Mouse (Mus musculus) liver, embryonic 15.5 days (tissue): ENCODE results near the gene Coa3. TPM values are rescaled to one million over a fixed set of nuclear protein-coding genes. Genes with fewer than 3 reads are reported as not detected.
A peak's percentile ranks its signal among the peaks of the same experiment; 100 is the strongest.

Experiments used
- ATAC-seq: fragments of 200-750 bp; cut with Nextera tagmentation; 2 replicates; pipeline ENCODE4 v1.8.0; 2017; ENCODE audit warnings: moderate number of reproducible peaks, mild to moderate bottlenecking, moderate library complexity; ENCODE audit not compliant: insufficient read depth
- H3K27ac ChIP-seq: fragments of 300-500 bp; sonication (generic); replicated peaks from 2 replicates; pipeline ENCODE4 v1.5.1; 2015; ENCODE audit warnings: mild to moderate bottlenecking, inconsistent platforms
- H3K27me3 ChIP-seq: fragments of 300-500 bp; sonication (generic); 2 replicates; pipeline ENCODE4 v1.6.1; 2015; ENCODE audit warnings: mild to moderate bottlenecking, inconsistent platforms
- H3K36me3 ChIP-seq: fragments of 300-500 bp; sonication (generic); replicated peaks from 2 replicates; pipeline ENCODE4 v1.6.1; 2015; ENCODE audit warnings: moderate library complexity, mild to moderate bottlenecking, inconsistent platforms
- H3K4me1 ChIP-seq: fragments of 300-500 bp; sonication (generic); replicated peaks from 2 replicates; pipeline ENCODE4 v1.6.1; 2015; ENCODE audit warnings: inconsistent platforms
- H3K4me2 ChIP-seq: fragments of 300-500 bp; sonication (generic); 2 replicates; pipeline ENCODE4 v1.6.1; 2015; ENCODE audit warnings: moderate library complexity, mild to moderate bottlenecking, inconsistent platforms
- H3K4me3 ChIP-seq: fragments of 300-500 bp; sonication (generic); replicated peaks from 2 replicates; pipeline ENCODE4 v1.5.1; 2015; ENCODE audit warnings: mild to moderate bottlenecking, inconsistent platforms
- H3K9ac ChIP-seq: fragments of 300-500 bp; sonication (generic); 2 replicates; pipeline ENCODE4 v1.6.1; 2015; ENCODE audit warnings: moderate library complexity, mild to moderate bottlenecking, inconsistent platforms
- H3K9me3 ChIP-seq: fragments of 300-500 bp; sonication (generic); replicated peaks from 2 replicates; pipeline ENCODE4 v1.6.1; 2016; ENCODE audit warnings: inconsistent platforms
- WGBS: fragments of 180-500 bp; shearing (Covaris S2); methylation state at CpG from one replicate; pipeline ENCODE4 v1.1.7; 2015; ENCODE audit warnings: mixed read lengths; ENCODE audit not compliant: insufficient replicate concordance; 5-methylcytosine and 5-hydroxymethylcytosine counted together
- polyA plus RNA-seq: library from polyadenylated mRNA; unstranded; fragments of >200 nt; fragmentation: Nextera tagmentation; extraction: Ambion mirVana; gene quantifications from 2 replicates; pipeline ENCODE4 v1.2.1, GENCODE M21; 2015

Gene Coa3
- polyA plus RNA-seq, 1 experiment from 2014 or later: 87.1 TPM

DNA sequence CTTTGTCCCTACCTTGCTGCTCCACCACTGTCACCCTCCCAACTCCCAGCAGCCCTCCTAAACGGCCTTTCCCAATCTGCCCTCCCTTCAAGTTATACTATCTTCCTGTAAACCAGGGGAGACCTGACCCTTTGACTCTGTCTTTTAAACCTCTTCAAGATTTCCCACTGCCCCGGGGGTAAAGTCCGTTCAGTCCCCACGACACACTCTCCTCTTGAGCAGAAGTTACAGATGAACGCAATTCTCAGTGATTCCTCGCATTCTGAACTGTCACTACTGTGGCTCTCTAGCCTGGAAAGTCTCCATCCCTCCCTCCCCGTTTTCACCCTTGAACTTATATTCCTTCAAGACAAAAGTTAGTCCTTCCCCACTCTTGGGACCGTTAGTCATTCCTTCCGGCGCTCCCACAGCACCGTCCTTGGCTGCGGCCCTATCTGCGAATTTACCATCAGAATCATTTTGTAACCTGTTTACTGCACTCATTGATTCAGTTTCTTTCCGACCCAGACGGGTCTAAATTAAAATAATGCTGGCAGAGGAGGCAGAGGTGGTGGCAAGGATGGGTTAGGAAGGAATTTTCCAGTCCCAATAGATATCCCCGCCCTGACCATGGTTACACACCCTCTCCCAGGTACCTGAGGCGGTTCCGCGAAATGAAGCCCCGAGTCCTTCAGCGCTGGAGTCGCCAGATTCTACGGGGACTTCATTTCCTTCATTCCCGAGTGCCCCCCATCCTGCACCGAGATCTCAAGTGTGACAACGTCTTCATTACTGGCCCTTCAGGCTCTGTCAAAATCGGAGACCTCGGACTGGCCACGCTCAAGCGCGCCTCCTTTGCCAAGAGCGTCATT lies 15.6 kb downstream of the Coa3 start:
- H3K27ac ChIP-seq: no peak overlapping the region
- ATAC-seq: no peak
- H3K9ac ChIP-seq: no peak overlapping the region
- 14% methylated on average over 32 of the region's 32 CpGs for WGBS
- peak overlapping the region; percentile 74; the same call in 1 of the 2 replicates for H3K4me3 ChIP-seq
- peaks cover 63% of the 10 kb centered on the region for H3K4me1 ChIP-seq
- peak overlapping the region; percentile 97; the same call in 1 of the 2 replicates for H3K4me2 ChIP-seq
- H3K27me3 ChIP-seq: peaks cover 75% of the 10 kb centered on the region
- H3K9me3 ChIP-seq: no peaks in the 10 kb centered on the region
- H3K36me3 ChIP-seq: peaks cover 2% of the 10 kb centered on the region; the same call in 1 of the 2 replicates

DNA sequence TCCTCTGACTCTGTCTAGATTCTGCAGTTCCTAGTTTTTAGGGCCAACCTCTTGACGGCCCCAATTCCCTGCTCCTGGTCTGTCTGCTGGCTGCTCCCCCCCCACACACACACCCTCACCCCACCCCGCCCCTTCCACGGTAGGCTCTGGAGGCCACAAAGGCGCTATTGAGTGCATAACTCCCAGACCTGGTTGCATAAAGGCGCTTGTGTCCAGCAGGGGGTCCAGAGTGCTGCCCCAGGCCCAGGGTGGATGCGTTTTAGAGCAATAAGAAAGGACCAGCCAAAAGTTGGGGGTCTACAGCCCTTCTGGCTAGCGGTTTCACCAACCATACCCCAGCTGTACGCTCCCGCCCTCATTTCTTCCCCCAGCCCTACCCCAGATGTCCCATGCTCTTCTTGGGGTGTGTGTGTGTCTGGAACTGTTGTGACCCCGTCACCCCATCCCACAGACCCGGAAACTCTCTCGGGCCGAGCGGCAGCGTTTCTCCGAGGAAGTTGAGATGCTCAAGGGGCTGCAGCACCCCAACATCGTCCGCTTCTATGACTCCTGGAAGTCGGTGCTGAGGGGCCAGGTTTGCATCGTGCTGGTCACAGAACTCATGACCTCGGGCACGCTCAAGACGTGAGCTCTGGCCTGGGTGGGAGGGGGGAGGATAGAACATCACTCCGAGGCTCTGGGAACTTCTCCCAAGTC lies 16.5 kb downstream of the Coa3 start:
- peak overlapping the region; percentile 74 for H3K4me3 ChIP-seq
- WGBS: 7% methylated on average over 24 of the region's 24 CpGs

DNA sequence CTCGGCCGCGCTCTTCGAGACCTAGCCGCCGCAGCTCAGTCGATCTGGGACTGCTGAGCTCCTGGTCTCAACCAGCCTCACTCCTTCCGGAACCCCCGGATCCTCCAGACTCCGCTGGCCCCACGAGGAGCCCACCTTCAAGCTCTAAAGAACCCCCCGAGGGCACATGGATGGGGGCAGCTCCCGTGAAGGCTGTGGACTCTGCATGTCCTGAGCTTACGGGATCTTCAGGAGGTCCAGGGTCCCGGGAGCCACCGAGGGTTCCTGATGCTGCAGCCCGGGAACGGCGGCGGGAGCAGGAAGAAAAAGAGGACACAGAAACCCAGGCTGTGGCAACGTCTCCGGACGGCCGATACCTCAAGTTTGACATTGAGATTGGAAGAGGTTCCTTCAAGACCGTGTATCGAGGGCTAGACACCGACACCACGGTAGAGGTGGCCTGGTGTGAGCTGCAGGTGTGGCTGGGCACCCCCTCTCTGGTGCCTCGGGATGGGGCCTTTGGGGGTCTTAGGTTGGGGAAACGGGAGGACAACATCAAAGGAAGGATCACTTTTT lies 18.0 kb downstream of the Coa3 start:
- H3K36me3 ChIP-seq: peaks cover 22% of the 10 kb centered on the region
- no peaks in the 10 kb centered on the region for H3K9me3 ChIP-seq
- H3K27me3 ChIP-seq: peaks cover 52% of the 10 kb centered on the region
- H3K4me1 ChIP-seq: peaks cover 77% of the 10 kb centered on the region
- H3K27ac ChIP-seq: peak overlapping the region; percentile 96
- H3K4me2 ChIP-seq: peak overlapping the region; percentile 97
- H3K4me3 ChIP-seq: peak overlapping the region; percentile 74
- under 1% methylated on average over 30 of the region's 30 CpGs for WGBS
- H3K9ac ChIP-seq: peak overlapping the region; percentile 86
- ATAC-seq: no peak

More for the DNA sequence above, 16.5 kb downstream of the Coa3 start:
- Histone ChIP-seq H3K36me3 (peaks cover 12% of the 10 kb centered on the region), H3K4me1 (peaks cover 67% of the 10 kb centered on the region), H3K27me3 (peaks cover 67% of the 10 kb centered on the region), H3K27ac (no peak overlapping the region), H3K9ac (0 out of 2 replicates have a peak overlapping the region, but pooled peaks have one; percentile 47), H3K4me2 (peak overlapping the region; percentile 97), H3K9me3 (no peaks in the 10 kb centered on the region)
- ATAC-seq: no peak

- ATAC-seq: peak; percentile 93
- H3K27ac ChIP-seq: peak within 1 kb of the TSS; percentile 96
- H3K9me3 ChIP-seq: no peaks in the 10 kb centered on the region
- peaks cover 82% of the 10 kb centered on the region for H3K4me1 ChIP-seq
- H3K4me3 ChIP-seq: peak within 1 kb of the TSS; percentile 74
- H3K27me3 ChIP-seq: peaks cover 45% of the 10 kb centered on the region
- H3K36me3 ChIP-seq: peaks cover 24% of the 10 kb centered on the region
- 0% methylated on average over 43 of the region's 43 CpGs for WGBS
- H3K4me2 ChIP-seq: peak within 1 kb of the TSS; percentile 97
- peak within 1 kb of the TSS; percentile 86 for H3K9ac ChIP-seq
Observed at GRCm38 (mm10) chr11:101259948-101260825, 18.7 kb downstream of the Coa3 start, which contains the start of gene Wnk4. Wnk4 (plus strand) TSS chr11:101260567.

GRCm38 (mm10) chr11:101259261-101259712 lies 19.6 kb downstream of the Coa3 start:
- Histone ChIP-seq H3K9me3 (no peaks in the 10 kb centered on the region), H3K4me1 (peaks cover 82% of the 10 kb centered on the region), H3K4me2 (peak overlapping the region; percentile 97), H3K27ac (peak overlapping the region; percentile 96), H3K9ac (peak overlapping the region; percentile 86), H3K36me3 (peaks cover 24% of the 10 kb centered on the region), H3K4me3 (peak overlapping the region; percentile 74), H3K27me3 (peaks cover 37% of the 10 kb centered on the region)
- ATAC-seq: no peak
- 21% methylated on average over 6 of the region's 6 CpGs for WGBS

DNA sequence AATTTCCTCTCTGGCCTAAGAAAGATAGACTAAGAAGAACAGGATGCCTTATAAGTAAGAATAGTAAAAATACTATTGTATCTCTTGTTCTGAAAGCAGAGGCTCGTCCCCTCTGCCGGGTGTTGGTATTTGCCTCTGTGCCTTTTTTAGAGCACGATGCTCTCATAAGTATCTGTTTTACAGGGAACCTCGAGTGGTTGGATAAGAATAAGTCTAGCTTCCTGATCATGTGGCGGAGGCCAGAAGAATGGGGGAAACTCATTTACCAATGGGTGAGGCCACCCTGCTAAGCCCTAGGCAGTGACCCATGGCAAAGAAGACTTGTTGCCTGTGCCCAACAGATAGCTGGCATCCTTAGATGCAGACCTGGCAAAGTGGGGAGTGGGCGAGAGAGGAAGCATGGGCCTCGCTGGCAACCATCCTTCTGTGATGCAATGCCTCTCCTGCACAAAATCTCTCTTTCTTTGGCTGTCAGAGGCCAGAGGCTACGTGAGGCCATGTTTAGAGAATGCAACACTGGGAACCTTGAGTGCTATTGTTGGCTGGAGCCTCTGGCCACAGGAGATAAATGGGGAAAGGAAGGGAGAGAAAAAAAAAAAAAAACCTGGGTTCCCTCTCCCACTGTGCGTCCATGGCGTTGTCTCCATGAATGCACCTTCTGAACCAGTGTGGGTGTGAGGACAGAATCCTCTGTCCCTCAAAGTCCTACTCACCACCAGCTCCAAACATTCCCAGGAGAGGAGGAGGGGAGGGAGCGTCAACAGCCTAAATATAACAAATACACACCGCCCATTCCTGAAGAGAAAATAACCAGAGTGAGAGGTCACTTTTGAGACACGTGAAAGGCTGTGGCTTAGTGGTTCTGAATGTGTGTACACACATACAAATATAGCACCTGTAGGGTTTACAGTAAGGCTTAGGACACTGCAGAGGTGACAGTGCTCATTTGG lies 22.8 kb downstream of the Coa3 start:
- no peak overlapping the region for H3K4me2 ChIP-seq
- H3K36me3 ChIP-seq: peaks cover 24% of the 10 kb centered on the region
- no peak overlapping the region for H3K4me3 ChIP-seq
- no peaks in the 10 kb centered on the region for H3K9me3 ChIP-seq
- no peak for ATAC-seq
- peaks cover 9% of the 10 kb centered on the region for H3K27me3 ChIP-seq
- peak overlapping the region; percentile 19; the same call in 1 of the 2 replicates for H3K27ac ChIP-seq
- H3K9ac ChIP-seq: no peak overlapping the region
- peaks cover 74% of the 10 kb centered on the region for H3K4me1 ChIP-seq
- WGBS: 78% methylated on average over 13 of the region's 13 CpGs

DNA sequence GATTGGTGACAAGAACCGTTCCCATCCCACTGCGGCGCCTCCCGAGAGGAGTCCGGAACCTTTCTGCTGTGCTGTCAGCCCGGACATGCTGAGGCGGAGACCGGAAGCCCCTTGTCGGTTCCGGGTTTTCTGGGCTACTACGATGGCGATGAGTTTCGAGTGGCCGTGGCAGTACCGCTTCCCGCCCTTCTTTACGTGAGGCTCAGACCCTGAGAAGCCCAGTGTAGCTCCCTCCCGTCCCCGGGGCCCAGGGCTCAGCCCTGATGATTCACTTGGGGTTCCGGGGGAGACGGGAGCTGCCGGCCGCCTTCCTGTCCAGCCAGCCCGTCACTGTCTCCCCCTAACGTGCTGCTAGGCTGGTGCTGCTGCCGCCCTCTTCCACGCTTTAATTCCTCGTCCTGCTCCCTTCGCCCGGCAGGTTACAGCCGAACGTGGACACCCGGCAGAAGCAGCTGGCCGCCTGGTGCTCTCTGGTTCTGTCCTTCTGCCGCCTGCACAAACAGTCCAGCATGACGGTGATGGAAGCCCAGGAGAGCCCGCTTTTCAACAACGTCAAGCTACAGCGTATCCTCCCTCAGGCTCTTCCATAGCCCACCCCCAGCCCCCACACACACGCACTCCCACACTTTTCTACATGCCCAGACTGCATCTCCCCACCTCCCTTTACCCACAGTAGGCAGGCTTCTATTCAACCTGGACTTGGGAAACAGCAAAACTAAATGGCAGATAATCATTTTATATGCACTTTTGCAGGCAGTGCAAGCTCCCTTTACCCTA lies 25.1 kb downstream of the Coa3 start, which contains the start of gene Vps25:
Vps25 (plus strand) TSS at position 95 of the 777 bp plus-strand sequence.
- Histone ChIP-seq H3K9ac (peak within 1 kb of the TSS; percentile 92), H3K36me3 (peaks cover 24% of the 10 kb centered on the region), H3K9me3 (no peaks in the 10 kb centered on the region), H3K27me3 (peaks cover 9% of the 10 kb centered on the region; the same call in 1 of the 2 replicates), H3K27ac (peak within 1 kb of the TSS; percentile 90), H3K4me3 (peak within 1 kb of the TSS; percentile 88), H3K4me1 (peaks cover 56% of the 10 kb centered on the region), H3K4me2 (peak within 1 kb of the TSS; percentile 84)
- ATAC-seq: peak; percentile 82
- under 1% methylated on average over 40 of the region's 40 CpGs for WGBS

GRCm38 (mm10) chr11:101252941-101253340 lies 26.0 kb downstream of the Coa3 start:
- Histone ChIP-seq H3K4me3 (peak overlapping the region; percentile 88), H3K9ac (peak overlapping the region; percentile 92), H3K9me3 (no peaks in the 10 kb centered on the region), H3K4me2 (peak overlapping the region; percentile 84), H3K27me3 (peaks cover 16% of the 10 kb centered on the region), H3K4me1 (peaks cover 54% of the 10 kb centered on the region), H3K36me3 (peaks cover 17% of the 10 kb centered on the region), H3K27ac (peak overlapping the region; percentile 90)
- WGBS: 9% methylated on average over 7 of the region's 7 CpGs
- 0 out of 2 replicates have a peak, but pooled peaks have one; percentile 16 for ATAC-seq

DNA sequence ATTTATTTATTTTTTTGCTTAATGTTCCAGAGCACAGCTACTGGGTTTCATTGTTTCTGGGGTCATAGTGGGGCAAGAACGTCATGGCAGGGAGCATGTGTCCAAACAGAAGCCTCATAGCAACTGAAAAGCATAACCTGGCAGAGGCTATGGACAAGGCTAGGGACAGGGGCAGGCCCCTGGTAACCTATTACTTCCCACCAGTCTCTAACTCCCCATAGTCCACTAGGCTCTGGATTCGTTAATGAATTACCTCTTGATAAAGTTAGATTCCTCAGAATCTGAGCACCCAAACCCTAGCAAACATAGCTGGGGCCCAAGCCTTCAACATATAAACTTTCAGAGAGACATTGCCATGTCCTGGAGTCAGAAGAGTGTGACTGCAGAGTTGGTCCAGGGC lies 27.9 kb downstream of the Coa3 start:
- WGBS: 65% methylated on average over 2 of the region's 2 CpGs
- Histone ChIP-seq H3K27me3 (peaks cover 35% of the 10 kb centered on the region), H3K4me3 (no peak overlapping the region), H3K9ac (no peak overlapping the region), H3K36me3 (peaks cover 4% of the 10 kb centered on the region), H3K9me3 (no peaks in the 10 kb centered on the region), H3K4me2 (no peak overlapping the region), H3K27ac (no peak overlapping the region), H3K4me1 (peaks cover 48% of the 10 kb centered on the region)
- ATAC-seq: no peak
